Mouse (Mus musculus): ENCODE data around the gene Cmtm7. TPM values are rescaled to one million over a fixed set of nuclear protein-coding genes. Genes with fewer than 3 reads are reported as not detected.
A peak's percentile ranks its signal among the peaks of the same experiment; 100 is the strongest.

The Cmtm7 gene
- polyA plus RNA-seq, 1 experiment from 2014 or later = 111 TPM

DNA sequence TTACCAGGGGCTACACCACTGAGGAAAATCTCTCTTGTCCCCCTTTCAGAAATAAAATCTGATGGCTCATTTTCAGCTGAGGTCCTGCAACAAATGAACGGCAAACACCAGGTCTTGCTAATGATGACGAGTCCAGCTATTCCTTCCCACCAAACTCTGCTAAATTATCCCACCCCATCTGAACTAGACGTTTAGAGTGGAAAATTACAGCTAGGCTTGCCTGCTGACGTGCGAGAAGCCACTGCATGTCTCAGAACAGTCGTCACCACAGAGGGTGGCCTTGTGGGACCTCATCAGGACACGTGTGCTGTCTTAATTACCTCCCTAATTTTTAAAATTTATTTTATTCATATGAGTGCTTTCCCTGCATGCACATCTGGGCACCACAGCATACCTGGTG, 10.1 kb downstream of the Cmtm7 start:
- Histone ChIP-seq H3K27ac (ENCODE audit: low read length) (no peak overlapping the region), H3K4me1 (ENCODE audit: insufficient read depth, low read length) (peaks cover 41% of the 10 kb centered on the region), H3K4me2 (replicated peaks; ENCODE audit: low read depth, low read length) (no peak overlapping the region), H3K36me3 (ENCODE audit: insufficient read depth, low read length) (peaks cover 11% of the 10 kb centered on the region), H3K9ac (replicated peaks; ENCODE audit: low read length) (no peak overlapping the region), H3K27me3 (ENCODE audit: insufficient read depth, low read length) (no peaks in the 10 kb centered on the region), H3K4me3 (ENCODE audit: low read length) (no peak overlapping the region), H3K9me3 (ENCODE audit: low read length) (peaks cover 6% of the 10 kb centered on the region; the same call in 1 of the 2 replicates)
- WGBS = 79% methylated on average over 7 of the region's 7 CpGs
- ATAC-seq (ENCODE audit: low FRiP score, low TSS enrichment) = no peak

DNA sequence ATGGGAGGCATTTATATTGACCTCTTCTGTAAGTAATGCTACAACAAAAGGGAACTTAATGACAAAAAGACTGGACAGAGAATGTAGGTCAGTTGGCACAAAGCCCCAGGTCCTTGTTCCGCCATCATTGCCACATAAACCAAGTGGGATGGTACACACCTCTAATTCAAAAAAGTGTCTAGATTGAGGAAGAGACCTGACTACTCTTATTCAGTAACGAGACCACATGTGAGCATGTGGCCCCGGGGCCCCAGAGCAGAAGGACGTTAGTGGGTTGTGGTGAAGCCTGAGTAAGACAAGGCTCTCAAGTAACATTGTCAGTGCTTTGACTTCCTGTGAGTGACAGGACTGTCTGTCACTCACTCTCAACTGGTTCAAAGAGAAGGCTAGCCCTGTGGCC, 11.4 kb downstream of the Cmtm7 start:
- H3K4me2 ChIP-seq (replicated peaks; ENCODE audit: low read depth, low read length) = no peak overlapping the region
- H3K27me3 ChIP-seq (ENCODE audit: insufficient read depth, low read length) = no peaks in the 10 kb centered on the region
- H3K4me3 ChIP-seq (ENCODE audit: low read length) = no peak overlapping the region
- no peak overlapping the region for H3K27ac ChIP-seq (ENCODE audit: low read length)
- H3K4me1 ChIP-seq (ENCODE audit: insufficient read depth, low read length) = peaks cover 27% of the 10 kb centered on the region
- no peak for ATAC-seq (ENCODE audit: low FRiP score, low TSS enrichment)
- no peak overlapping the region for H3K9ac ChIP-seq (replicated peaks; ENCODE audit: low read length)
- H3K36me3 ChIP-seq (ENCODE audit: insufficient read depth, low read length) = peaks cover 14% of the 10 kb centered on the region
- peaks cover 9% of the 10 kb centered on the region; the same call in 1 of the 2 replicates for H3K9me3 ChIP-seq (ENCODE audit: low read length)
- 87% methylated on average over 4 of the region's 4 CpGs for WGBS

DNA sequence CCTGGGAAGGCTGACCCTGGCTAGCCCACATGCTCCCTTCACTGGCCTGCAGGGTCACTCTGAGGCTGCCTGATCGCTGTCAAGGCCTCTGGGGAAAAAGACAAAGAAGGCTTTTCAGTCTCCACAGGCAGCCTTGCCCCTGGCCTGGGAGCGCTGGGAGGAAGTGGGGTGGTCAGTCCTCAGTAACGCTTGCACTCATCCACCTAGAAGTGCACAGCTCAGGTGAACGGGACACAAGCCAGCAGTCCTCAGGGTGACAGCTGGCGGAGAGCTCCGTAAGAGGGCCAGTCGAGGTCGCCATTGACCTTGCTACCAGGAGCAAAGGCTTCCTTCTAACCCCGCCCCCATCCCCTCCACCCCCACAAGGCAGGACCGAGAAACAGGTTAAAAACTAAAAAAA, 13.6 kb downstream of the Cmtm7 start:
- ATAC-seq (ENCODE audit: low FRiP score, low TSS enrichment) = peak; percentile 7; the same call in 1 of the 2 replicates
- Histone ChIP-seq H3K4me3 (ENCODE audit: low read length) (no peak overlapping the region), H3K27ac (ENCODE audit: low read length) (peak overlapping the region; percentile 90)

DNA sequence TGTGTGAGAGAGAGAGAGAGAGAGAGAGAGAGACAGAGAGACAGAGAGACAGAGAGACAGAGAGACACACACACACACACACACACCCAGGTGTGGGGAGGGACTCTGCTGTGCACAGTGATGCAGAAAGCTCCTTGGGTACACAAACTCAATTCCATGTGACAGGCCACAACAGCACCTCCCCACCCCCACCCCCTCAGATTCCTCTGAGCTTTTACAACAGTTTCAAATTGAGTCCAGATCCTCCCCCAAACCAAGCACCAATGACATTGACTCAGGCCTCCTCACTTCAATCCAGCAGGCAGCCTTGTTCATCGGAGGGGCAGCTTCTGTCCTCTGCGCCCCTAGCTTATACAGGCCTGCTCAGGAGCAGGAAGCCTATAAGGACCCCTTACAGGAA, 14.1 kb downstream of the Cmtm7 start:
- Histone ChIP-seq H3K27me3 (ENCODE audit: insufficient read depth, low read length) (no peaks in the 10 kb centered on the region), H3K27ac (ENCODE audit: low read length) (peak overlapping the region; percentile 90), H3K4me2 (replicated peaks; ENCODE audit: low read depth, low read length) (no peak overlapping the region), H3K9ac (replicated peaks; ENCODE audit: low read length) (0 out of 2 replicates have a peak overlapping the region, but pooled peaks have one; percentile 46), H3K36me3 (ENCODE audit: insufficient read depth, low read length) (peaks cover 16% of the 10 kb centered on the region), H3K4me1 (ENCODE audit: insufficient read depth, low read length) (peaks cover 22% of the 10 kb centered on the region), H3K4me3 (ENCODE audit: low read length) (no peak overlapping the region), H3K9me3 (ENCODE audit: low read length) (peaks cover 8% of the 10 kb centered on the region; the same call in 1 of the 2 replicates)
- WGBS = 56% methylated on average over 2 of the region's 2 CpGs
- ATAC-seq (ENCODE audit: low FRiP score, low TSS enrichment) = peak; percentile 72; the same call in 1 of the 2 replicates

More for the DNA sequence above, 13.6 kb downstream of the Cmtm7 start:
- WGBS = 30% methylated on average over 10 of the region's 10 CpGs
- Histone ChIP-seq H3K4me1 (ENCODE audit: insufficient read depth, low read length) (peaks cover 22% of the 10 kb centered on the region), H3K9ac (replicated peaks; ENCODE audit: low read length) (peak overlapping the region; percentile 46; the same call in 1 of the 2 replicates), H3K27me3 (ENCODE audit: insufficient read depth, low read length) (no peaks in the 10 kb centered on the region), H3K9me3 (ENCODE audit: low read length) (peaks cover 9% of the 10 kb centered on the region; the same call in 1 of the 2 replicates), H3K36me3 (ENCODE audit: insufficient read depth, low read length) (peaks cover 14% of the 10 kb centered on the region), H3K4me2 (replicated peaks; ENCODE audit: low read depth, low read length) (no peak overlapping the region)

DNA sequence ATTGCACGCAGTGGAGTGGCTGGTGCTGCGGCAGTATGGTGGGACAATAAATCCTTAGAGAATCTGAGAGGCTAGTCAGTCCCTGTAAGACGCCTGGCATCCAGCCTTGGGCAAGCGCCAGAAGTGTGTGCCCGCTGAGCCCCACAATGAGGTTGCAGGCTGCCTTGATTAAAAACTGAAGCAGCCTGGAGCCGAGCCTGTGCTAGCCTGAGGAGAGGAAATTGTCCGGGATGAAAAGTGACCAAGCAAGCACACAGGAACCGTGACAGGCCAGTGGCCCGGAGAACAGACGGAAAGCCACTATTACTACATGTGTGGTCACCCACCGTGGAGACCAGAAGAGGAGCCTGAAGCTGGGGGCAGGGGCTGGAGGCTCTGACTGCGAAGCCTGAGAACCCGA, 14.6 kb downstream of the Cmtm7 start:
- H3K27ac ChIP-seq (ENCODE audit: low read length) = peak overlapping the region; percentile 90
- H3K4me2 ChIP-seq (replicated peaks; ENCODE audit: low read depth, low read length) = 0 out of 2 replicates have a peak overlapping the region, but pooled peaks have one; percentile 4
- no peaks in the 10 kb centered on the region for H3K27me3 ChIP-seq (ENCODE audit: insufficient read depth, low read length)
- WGBS = 31% methylated on average over 13 of the region's 13 CpGs
- ATAC-seq (ENCODE audit: low FRiP score, low TSS enrichment) = peak; percentile 72
- H3K36me3 ChIP-seq (ENCODE audit: insufficient read depth, low read length) = peaks cover 13% of the 10 kb centered on the region
- H3K4me3 ChIP-seq (ENCODE audit: low read length) = no peak overlapping the region
- H3K9ac ChIP-seq (replicated peaks; ENCODE audit: low read length) = no peak overlapping the region
- H3K4me1 ChIP-seq (ENCODE audit: insufficient read depth, low read length) = peaks cover 22% of the 10 kb centered on the region
- peaks cover 4% of the 10 kb centered on the region; the same call in 1 of the 2 replicates for H3K9me3 ChIP-seq (ENCODE audit: low read length)

DNA sequence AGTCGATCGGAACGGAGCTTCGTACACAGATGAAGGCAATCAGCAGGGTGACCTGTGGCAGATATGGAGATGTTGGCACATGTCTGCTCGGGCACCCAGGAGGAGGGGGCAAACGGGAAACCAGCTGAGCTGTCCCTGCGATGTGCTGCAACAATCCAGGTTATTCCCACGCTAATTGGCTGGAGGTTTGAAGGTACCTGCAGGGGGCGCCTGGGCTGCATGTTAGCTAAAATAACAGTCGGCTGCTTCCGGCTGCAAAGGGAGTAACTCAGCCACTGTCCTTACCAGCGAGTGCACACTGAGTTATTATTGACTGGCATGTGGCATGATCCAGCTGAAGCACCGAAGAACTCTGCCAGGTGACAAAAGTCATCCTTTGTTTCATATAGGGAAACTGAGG, 18.3 kb downstream of the Cmtm7 start:
- Histone ChIP-seq H3K4me3 (ENCODE audit: low read length) (no peak overlapping the region), H3K4me1 (ENCODE audit: insufficient read depth, low read length) (peaks cover 17% of the 10 kb centered on the region), H3K36me3 (ENCODE audit: insufficient read depth, low read length) (peaks cover 23% of the 10 kb centered on the region), H3K27me3 (ENCODE audit: insufficient read depth, low read length) (no peaks in the 10 kb centered on the region), H3K27ac (ENCODE audit: low read length) (no peak overlapping the region), H3K4me2 (replicated peaks; ENCODE audit: low read depth, low read length) (no peak overlapping the region), H3K9me3 (ENCODE audit: low read length) (peaks cover 4% of the 10 kb centered on the region; the same call in 1 of the 2 replicates), H3K9ac (replicated peaks; ENCODE audit: low read length) (no peak overlapping the region)
- 71% methylated on average over 13 of the region's 13 CpGs for WGBS
- ATAC-seq (ENCODE audit: low FRiP score, low TSS enrichment) = no peak

DNA sequence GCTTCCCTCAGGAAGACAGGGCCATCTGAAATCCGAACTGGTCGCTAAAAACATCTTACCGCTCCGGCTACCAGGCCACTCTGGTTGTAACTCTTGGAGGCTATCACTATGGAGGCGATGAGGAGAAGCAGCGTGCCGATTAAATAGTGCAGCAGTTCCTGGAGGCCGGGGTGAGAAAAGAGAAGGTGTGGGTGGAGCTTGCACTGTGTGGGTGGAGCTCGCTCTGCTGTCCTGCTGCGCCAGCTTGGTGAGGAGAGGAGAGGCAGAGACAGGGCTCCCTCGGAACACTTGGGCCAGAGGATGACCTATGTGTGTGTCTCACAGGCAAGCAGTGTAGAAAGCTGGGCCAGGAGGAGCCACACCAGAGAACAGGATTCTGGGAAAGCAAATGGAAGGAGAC, 19.8 kb downstream of the Cmtm7 start:
- no peak overlapping the region for H3K4me2 ChIP-seq (replicated peaks; ENCODE audit: low read depth, low read length)
- no peak for ATAC-seq (ENCODE audit: low FRiP score, low TSS enrichment)
- H3K9ac ChIP-seq (replicated peaks; ENCODE audit: low read length) = no peak overlapping the region
- H3K4me3 ChIP-seq (ENCODE audit: low read length) = no peak overlapping the region
- WGBS = 62% methylated on average over 11 of the region's 11 CpGs
- no peaks in the 10 kb centered on the region for H3K27me3 ChIP-seq (ENCODE audit: insufficient read depth, low read length)
- H3K9me3 ChIP-seq (ENCODE audit: low read length) = peaks cover 4% of the 10 kb centered on the region; the same call in 1 of the 2 replicates
- H3K36me3 ChIP-seq (ENCODE audit: insufficient read depth, low read length) = peaks cover 25% of the 10 kb centered on the region
- peaks cover 2% of the 10 kb centered on the region; the same call in 1 of the 2 replicates for H3K4me1 ChIP-seq (ENCODE audit: insufficient read depth, low read length)
- H3K27ac ChIP-seq (ENCODE audit: low read length) = no peak overlapping the region

DNA sequence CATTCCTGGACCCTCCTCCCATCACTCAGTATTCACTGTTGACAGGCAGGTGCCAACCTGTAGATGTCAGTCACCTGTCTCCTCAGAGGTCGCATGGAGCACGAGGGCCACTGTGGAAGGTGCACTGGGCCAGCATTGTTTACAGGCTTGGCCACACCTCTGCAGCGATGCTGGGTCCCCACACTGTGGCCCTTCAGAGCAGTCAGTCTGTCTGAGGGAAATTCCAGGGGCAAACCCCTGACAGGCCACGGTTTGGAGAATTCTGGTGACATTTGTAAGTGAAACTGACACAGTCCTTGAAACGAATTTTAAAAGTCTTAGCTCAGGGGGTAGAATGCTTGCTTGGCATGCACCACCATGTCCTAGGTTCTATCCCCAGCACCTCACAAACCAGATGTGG, 21.3 kb downstream of the Cmtm7 start:
- Histone ChIP-seq H3K4me3 (ENCODE audit: low read length) (no peak overlapping the region), H3K27ac (ENCODE audit: low read length) (no peak overlapping the region), H3K4me1 (ENCODE audit: insufficient read depth, low read length) (no peaks in the 10 kb centered on the region), H3K27me3 (ENCODE audit: insufficient read depth, low read length) (no peaks in the 10 kb centered on the region), H3K36me3 (ENCODE audit: insufficient read depth, low read length) (peaks cover 28% of the 10 kb centered on the region), H3K9ac (replicated peaks; ENCODE audit: low read length) (no peak overlapping the region), H3K9me3 (ENCODE audit: low read length) (no peaks in the 10 kb centered on the region), H3K4me2 (replicated peaks; ENCODE audit: low read depth, low read length) (no peak overlapping the region)
- no peak for ATAC-seq (ENCODE audit: low FRiP score, low TSS enrichment)
- 79% methylated on average over 5 of the region's 5 CpGs for WGBS

DNA sequence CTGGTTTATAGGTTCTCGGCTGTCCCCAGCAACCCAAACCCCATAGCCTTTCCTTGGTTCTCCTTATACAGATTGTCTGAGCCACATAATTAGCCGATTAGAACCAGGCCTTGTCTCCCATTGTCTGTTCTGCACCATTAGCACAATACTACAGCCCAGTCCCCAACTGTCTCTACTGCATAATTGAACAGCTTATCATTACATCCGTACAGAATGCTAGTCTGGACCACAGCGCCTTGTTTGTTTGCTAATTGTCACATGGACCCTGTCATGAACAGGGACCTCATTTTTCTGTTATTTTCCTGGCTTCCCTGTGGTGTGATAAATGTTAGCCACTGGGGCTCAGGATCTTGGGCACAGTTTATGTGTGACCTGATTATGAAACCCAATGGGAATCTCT, 21.8 kb downstream of the Cmtm7 start:
- Histone ChIP-seq H3K4me3 (ENCODE audit: low read length) (no peak overlapping the region), H3K4me2 (replicated peaks; ENCODE audit: low read depth, low read length) (no peak overlapping the region), H3K9me3 (ENCODE audit: low read length) (no peaks in the 10 kb centered on the region), H3K9ac (replicated peaks; ENCODE audit: low read length) (no peak overlapping the region), H3K36me3 (ENCODE audit: insufficient read depth, low read length) (peaks cover 32% of the 10 kb centered on the region), H3K4me1 (ENCODE audit: insufficient read depth, low read length) (no peaks in the 10 kb centered on the region), H3K27me3 (ENCODE audit: insufficient read depth, low read length) (no peaks in the 10 kb centered on the region), H3K27ac (ENCODE audit: low read length) (no peak overlapping the region)
- WGBS = 78% methylated on average over 4 of the region's 4 CpGs
- ATAC-seq (ENCODE audit: low FRiP score, low TSS enrichment) = no peak

DNA sequence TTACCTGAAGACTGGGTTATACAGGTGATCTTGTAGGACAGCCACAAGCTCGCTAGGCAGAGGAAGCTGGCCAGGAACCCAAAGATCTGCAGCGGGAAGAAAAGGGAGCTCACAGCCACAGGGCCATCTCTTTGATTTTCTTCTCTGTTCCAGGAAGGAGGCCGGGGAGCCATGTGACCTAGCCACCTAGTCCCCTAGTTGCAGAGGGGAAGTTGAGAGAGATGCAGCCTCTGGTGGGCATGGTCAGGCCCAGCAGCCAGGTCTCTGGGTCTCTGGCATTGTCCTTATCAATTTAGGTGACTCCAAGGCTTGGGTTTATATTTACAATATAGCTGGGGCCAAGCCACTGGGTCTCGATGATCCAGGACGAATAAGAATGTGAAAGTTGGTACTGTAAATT, 22.9 kb downstream of the Cmtm7 start:
- Histone ChIP-seq H3K27ac (ENCODE audit: low read length) (no peak overlapping the region), H3K9me3 (ENCODE audit: low read length) (no peaks in the 10 kb centered on the region), H3K36me3 (ENCODE audit: insufficient read depth, low read length) (peaks cover 35% of the 10 kb centered on the region), H3K4me3 (ENCODE audit: low read length) (no peak overlapping the region), H3K9ac (replicated peaks; ENCODE audit: low read length) (no peak overlapping the region), H3K27me3 (ENCODE audit: insufficient read depth, low read length) (no peaks in the 10 kb centered on the region), H3K4me2 (replicated peaks; ENCODE audit: low read depth, low read length) (no peak overlapping the region), H3K4me1 (ENCODE audit: insufficient read depth, low read length) (no peaks in the 10 kb centered on the region)
- WGBS = 84% methylated on average over 5 of the region's 5 CpGs
- ATAC-seq (ENCODE audit: low FRiP score, low TSS enrichment) = no peak

Data from kidney, embryonic 16.5 days (tissue).